Mouse (Mus musculus) stomach, embryonic 15.5 days (tissue): ENCODE data around the gene Apof. TPM values are rescaled to one million over a fixed set of nuclear protein-coding genes. Genes with fewer than 3 reads are reported as not detected.

Experiments
- ATAC-seq: fragments of 200-750 bp; cut with Nextera tagmentation; 2 replicates; pipeline ENCODE4 v1.8.0; 2017; ENCODE audit warnings: low read depth, moderate number of reproducible peaks, moderate TSS enrichment; ENCODE audit not compliant: insufficient read depth, low FRiP score
- H3K27ac ChIP-seq: fragments of 300-500 bp; sonication (generic); 2 replicates; pipeline ENCODE4 v1.5.1; 2015; ENCODE audit warnings: mild to moderate bottlenecking, inconsistent platforms
- H3K27me3 ChIP-seq: fragments of 300-500 bp; sonication (generic); replicated peaks from 2 replicates; pipeline ENCODE4 v1.6.1; 2015; ENCODE audit warnings: inconsistent platforms
- H3K36me3 ChIP-seq: fragments of 300-500 bp; sonication (generic); 2 replicates; pipeline ENCODE4 v1.6.1; 2015; ENCODE audit warnings: inconsistent platforms
- H3K4me1 ChIP-seq: fragments of 300-500 bp; sonication (generic); 2 replicates; pipeline ENCODE4 v1.6.1; 2015; ENCODE audit warnings: inconsistent platforms
- H3K4me2 ChIP-seq: fragments of 300-500 bp; sonication (generic); 2 replicates; pipeline ENCODE4 v1.6.1; 2015; ENCODE audit warnings: mild to moderate bottlenecking, inconsistent platforms
- H3K4me3 ChIP-seq: fragments of 300-500 bp; sonication (generic); replicated peaks from 2 replicates; pipeline ENCODE4 v1.5.1; 2015; ENCODE audit warnings: inconsistent platforms
- H3K9ac ChIP-seq: fragments of 300-500 bp; sonication (generic); 2 replicates; pipeline ENCODE4 v1.6.1; 2015; ENCODE audit warnings: inconsistent platforms
- H3K9me3 ChIP-seq: fragments of 300-500 bp; sonication (generic); 2 replicates; pipeline ENCODE4 v1.6.1; 2016; ENCODE audit warnings: inconsistent platforms
- WGBS: fragments of 180-500 bp; shearing (Covaris S2); methylation state at CpG from one replicate; pipeline ENCODE4 v1.1.7; 2015; 5-methylcytosine and 5-hydroxymethylcytosine counted together
- polyA plus RNA-seq: library from polyadenylated mRNA; unstranded; fragments of >200 nt; fragmentation: Nextera tagmentation; extraction: Ambion mirVana; gene quantifications from 2 replicates; pipeline ENCODE4 v1.2.1, GENCODE M21; 2015

The Apof gene
- polyA plus RNA-seq, 1 experiment from 2014 or later, result 8.5 TPM

- Histone ChIP-seq H3K27me3 (no peaks in the 10 kb centered on the region), H3K9ac (no peak overlapping the region), H3K4me2 (no peak overlapping the region), H3K4me3 (no peak overlapping the region), H3K9me3 (no peaks in the 10 kb centered on the region), H3K36me3 (peaks cover 25% of the 10 kb centered on the region), H3K4me1 (no peaks in the 10 kb centered on the region), H3K27ac (no peak overlapping the region)
- 78% methylated on average over 15 of the region's 15 CpGs for WGBS
- ATAC-seq, result no peak
Measured at GRCm38 (mm10) chr10:128237807-128238480, 30.5 kb upstream of the Apof start.

- peaks cover 34% of the 10 kb centered on the region for H3K36me3 ChIP-seq
- no peaks in the 10 kb centered on the region for H3K4me1 ChIP-seq
- ATAC-seq, result no peak
- no peak overlapping the region for H3K4me2 ChIP-seq
- no peaks in the 10 kb centered on the region for H3K9me3 ChIP-seq
- H3K9ac ChIP-seq, result no peak overlapping the region
- 91% methylated on average over 4 of the region's 4 CpGs for WGBS
- no peaks in the 10 kb centered on the region for H3K27me3 ChIP-seq
- no peak overlapping the region for H3K27ac ChIP-seq
- H3K4me3 ChIP-seq, result no peak overlapping the region
Measured at GRCm38 (mm10) chr10:128239140-128239539, 29.3 kb upstream of the Apof start.

GRCm38 (mm10) chr10:128240131-128240530 lies 28.3 kb upstream of the Apof start:
- no peak overlapping the region for H3K4me3 ChIP-seq
- no peaks in the 10 kb centered on the region for H3K27me3 ChIP-seq
- ATAC-seq, result no peak
- H3K4me1 ChIP-seq, result no peaks in the 10 kb centered on the region
- H3K9me3 ChIP-seq, result no peaks in the 10 kb centered on the region
- H3K36me3 ChIP-seq, result peaks cover 40% of the 10 kb centered on the region
- no peak overlapping the region for H3K4me2 ChIP-seq
- no peak overlapping the region for H3K27ac ChIP-seq
- 79% methylated on average over 18 of the region's 18 CpGs for WGBS
- no peak overlapping the region for H3K9ac ChIP-seq

GRCm38 (mm10) chr10:128243252-128243651 lies 25.2 kb upstream of the Apof start:
- Histone ChIP-seq H3K4me3 (no peak overlapping the region), H3K4me1 (no peaks in the 10 kb centered on the region), H3K4me2 (no peak overlapping the region), H3K9ac (no peak overlapping the region), H3K36me3 (peaks cover 62% of the 10 kb centered on the region), H3K9me3 (no peaks in the 10 kb centered on the region), H3K27ac (no peak overlapping the region), H3K27me3 (no peaks in the 10 kb centered on the region)
- WGBS, result 91% methylated on average over 8 of the region's 8 CpGs
- ATAC-seq, result no peak

- Histone ChIP-seq H3K27me3 (no peaks in the 10 kb centered on the region), H3K9ac (no peak overlapping the region), H3K4me1 (no peaks in the 10 kb centered on the region), H3K9me3 (no peaks in the 10 kb centered on the region), H3K27ac (no peak overlapping the region), H3K4me3 (no peak overlapping the region), H3K36me3 (peaks cover 67% of the 10 kb centered on the region), H3K4me2 (no peak overlapping the region)
- no peak for ATAC-seq
- 93% methylated on average over 15 of the region's 15 CpGs for WGBS
Measured at GRCm38 (mm10) chr10:128244121-128244520, 24.4 kb upstream of the Apof start.

GRCm38 (mm10) chr10:128247020-128247732 lies 21.3 kb upstream of the Apof start:
- Histone ChIP-seq H3K27ac (no peak overlapping the region), H3K4me2 (no peak overlapping the region), H3K9ac (no peak overlapping the region), H3K36me3 (peaks cover 70% of the 10 kb centered on the region), H3K27me3 (no peaks in the 10 kb centered on the region), H3K4me1 (no peaks in the 10 kb centered on the region), H3K9me3 (no peaks in the 10 kb centered on the region), H3K4me3 (no peak overlapping the region)
- 81% methylated on average over 17 of the region's 17 CpGs for WGBS
- ATAC-seq, result no peak

GRCm38 (mm10) chr10:128250565-128250964 lies 17.9 kb upstream of the Apof start:
- H3K4me2 ChIP-seq, result no peak overlapping the region
- H3K4me3 ChIP-seq, result no peak overlapping the region
- no peak for ATAC-seq
- 92% methylated on average over 13 of the region's 13 CpGs for WGBS
- no peaks in the 10 kb centered on the region for H3K4me1 ChIP-seq
- no peak overlapping the region for H3K9ac ChIP-seq
- no peak overlapping the region for H3K27ac ChIP-seq
- no peaks in the 10 kb centered on the region for H3K27me3 ChIP-seq
- peaks cover 49% of the 10 kb centered on the region for H3K36me3 ChIP-seq
- H3K9me3 ChIP-seq, result no peaks in the 10 kb centered on the region

GRCm38 (mm10) chr10:128253677-128254255 lies 14.7 kb upstream of the Apof start, which contains the start of gene Apon:
TSS of gene Apon (plus strand) at chr10:128254096.
- Histone ChIP-seq H3K27me3 (no peaks in the 10 kb centered on the region), H3K9me3 (no peaks in the 10 kb centered on the region), H3K9ac (no peak within 1 kb of the TSS), H3K4me1 (no peaks in the 10 kb centered on the region), H3K4me2 (no peak within 1 kb of the TSS), H3K27ac (no peak within 1 kb of the TSS), H3K36me3 (peaks cover 24% of the 10 kb centered on the region), H3K4me3 (no peak within 1 kb of the TSS)
- 76% methylated on average over 4 of the region's 4 CpGs for WGBS
- ATAC-seq, result no peak

GRCm38 (mm10) chr10:128255925-128256324 lies 12.5 kb upstream of the Apof start:
- 82% methylated on average over 8 of the region's 8 CpGs for WGBS

GRCm38 (mm10) chr10:128256328-128256727 lies 12.1 kb upstream of the Apof start:
- Histone ChIP-seq H3K36me3 (no peaks in the 10 kb centered on the region; the same call in 1 of the 2 replicates), H3K9ac (no peak overlapping the region), H3K4me1 (no peaks in the 10 kb centered on the region), H3K4me2 (no peak overlapping the region), H3K27me3 (no peaks in the 10 kb centered on the region), H3K4me3 (no peak overlapping the region), H3K27ac (no peak overlapping the region), H3K9me3 (no peaks in the 10 kb centered on the region)
- WGBS, result 86% methylated on average over 8 of the region's 8 CpGs
- ATAC-seq, result no peak

More at GRCm38 (mm10) chr10:128255925-128256324, 12.5 kb upstream of the Apof start:
- Histone ChIP-seq H3K27me3 (no peaks in the 10 kb centered on the region), H3K4me1 (no peaks in the 10 kb centered on the region), H3K4me2 (no peak overlapping the region), H3K9ac (no peak overlapping the region), H3K4me3 (no peak overlapping the region), H3K36me3 (peaks cover 4% of the 10 kb centered on the region), H3K27ac (no peak overlapping the region), H3K9me3 (no peaks in the 10 kb centered on the region)
- ATAC-seq, result no peak

- 57% methylated on average over 4 of the region's 4 CpGs for WGBS
- peak; percentile 22; the same call in 1 of the 2 replicates for ATAC-seq
- H3K36me3 ChIP-seq, result no peaks in the 10 kb centered on the region
Measured at GRCm38 (mm10) chr10:128258953-128259352, 9.5 kb upstream of the Apof start.

GRCm38 (mm10) chr10:128259946-128260345 lies 8.5 kb upstream of the Apof start:
- Histone ChIP-seq H3K36me3 (no peaks in the 10 kb centered on the region), H3K4me3 (no peak overlapping the region), H3K27me3 (no peaks in the 10 kb centered on the region), H3K4me1 (no peaks in the 10 kb centered on the region), H3K9ac (no peak overlapping the region), H3K4me2 (no peak overlapping the region), H3K9me3 (no peaks in the 10 kb centered on the region), H3K27ac (no peak overlapping the region)
- 81% methylated on average over 5 of the region's 5 CpGs for WGBS
- no peak for ATAC-seq

More at GRCm38 (mm10) chr10:128258953-128259352, 9.5 kb upstream of the Apof start:
- Histone ChIP-seq H3K27me3 (no peaks in the 10 kb centered on the region), H3K9me3 (no peaks in the 10 kb centered on the region), H3K4me2 (no peak overlapping the region), H3K4me3 (no peak overlapping the region), H3K9ac (no peak overlapping the region), H3K27ac (no peak overlapping the region), H3K4me1 (no peaks in the 10 kb centered on the region)
